Mouse (Mus musculus) cerebellum, adult 8-10 months (tissue): ENCODE results near the gene Tmub1.

Experiments used
- DNase-seq: peaks from one replicate; pipeline ENCODE4 v3.0.0; 2022

Gene Tmub1

DNA sequence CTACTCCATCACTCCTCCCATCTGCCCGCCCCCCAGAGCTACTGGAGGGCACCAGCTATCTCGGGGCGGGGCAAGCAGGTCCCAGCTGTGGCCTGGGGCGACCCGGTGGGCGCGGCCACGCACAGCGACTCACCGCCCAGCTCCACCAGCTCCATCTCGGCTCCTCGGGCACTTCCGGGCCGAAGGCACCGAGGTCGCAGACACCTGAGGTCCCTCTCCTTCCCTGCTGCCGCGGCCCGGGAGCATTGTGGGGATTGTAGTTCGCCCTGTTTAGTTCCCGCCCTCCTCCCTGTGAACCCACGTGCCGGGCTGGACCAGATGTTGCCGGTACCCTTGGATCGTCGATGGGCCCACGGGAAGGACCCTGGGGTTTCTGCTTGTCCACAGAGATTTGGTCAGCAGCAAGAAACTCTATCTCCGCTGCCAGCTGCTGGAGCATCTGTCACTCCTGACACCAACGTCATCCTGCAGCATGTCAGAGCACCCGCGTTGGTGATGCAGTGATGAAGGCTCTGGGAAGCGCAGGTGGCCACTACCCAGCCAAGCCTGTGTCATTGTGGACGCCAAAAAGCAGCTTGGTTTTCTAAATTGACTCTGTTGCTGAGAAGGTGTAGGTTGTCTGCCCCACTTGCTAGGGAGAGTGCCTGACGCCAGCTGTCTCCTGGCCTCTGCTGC is at the start of gene Tmub1:
Tmub1 (minus strand) TSS at position 231 of the 675 bp plus-strand sequence.
- DNase-seq, result peak; percentile 80

DNA sequence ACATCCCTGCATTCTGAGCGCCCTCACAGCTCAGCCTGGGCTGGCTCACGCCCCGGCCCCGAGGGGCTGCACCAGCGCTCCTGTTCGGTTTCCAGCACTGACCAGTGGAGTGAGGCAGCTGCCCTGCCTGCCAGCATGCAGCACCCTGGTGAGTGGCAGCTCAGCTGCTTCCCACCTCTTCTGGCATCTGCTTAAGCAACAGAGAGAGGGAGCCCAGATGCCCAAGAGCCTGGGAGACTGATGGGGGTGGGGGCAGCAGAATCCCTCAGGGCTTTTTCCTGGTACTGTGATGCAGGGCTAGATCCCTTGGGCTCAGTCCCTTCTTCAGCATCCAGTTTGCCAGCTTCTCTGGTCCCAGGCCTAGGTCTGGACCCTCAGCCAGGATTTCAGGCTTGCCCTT is 49.1 kb upstream of the Tmub1 start:
- DNase-seq, result no peak

- no peak for DNase-seq
Measured at GRCm38 (mm10) chr5:24495019-24495418, 47.4 kb upstream of the Tmub1 start.

GRCm38 (mm10) chr5:24492546-24493285 is 45.1 kb upstream of the Tmub1 start:
- no peak for DNase-seq

DNA sequence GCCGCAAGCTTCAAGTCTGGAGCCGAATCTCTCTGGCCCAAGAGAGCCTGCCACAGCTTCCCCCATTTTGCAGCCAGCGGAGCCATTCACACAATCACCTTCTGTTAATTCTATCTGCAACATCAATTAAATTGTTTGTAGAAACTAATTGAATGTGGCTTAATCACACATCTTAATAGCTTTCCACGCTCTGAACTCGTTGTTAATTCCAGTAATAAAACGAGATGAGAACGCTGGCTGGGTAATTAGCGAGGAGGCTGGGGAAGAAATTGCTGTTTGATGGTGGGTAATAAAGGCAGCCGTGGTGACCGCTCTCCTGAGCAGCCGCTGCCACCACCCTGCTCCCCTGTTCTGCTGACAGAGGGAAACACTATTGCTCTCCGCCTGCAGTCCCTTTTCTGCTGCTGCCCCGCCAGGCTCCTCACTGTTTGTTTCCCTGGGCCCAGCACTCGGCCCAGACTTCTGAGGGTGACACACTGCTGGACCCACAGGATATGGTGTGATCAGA is 42.8 kb upstream of the Tmub1 start:
- no peak for DNase-seq

DNA sequence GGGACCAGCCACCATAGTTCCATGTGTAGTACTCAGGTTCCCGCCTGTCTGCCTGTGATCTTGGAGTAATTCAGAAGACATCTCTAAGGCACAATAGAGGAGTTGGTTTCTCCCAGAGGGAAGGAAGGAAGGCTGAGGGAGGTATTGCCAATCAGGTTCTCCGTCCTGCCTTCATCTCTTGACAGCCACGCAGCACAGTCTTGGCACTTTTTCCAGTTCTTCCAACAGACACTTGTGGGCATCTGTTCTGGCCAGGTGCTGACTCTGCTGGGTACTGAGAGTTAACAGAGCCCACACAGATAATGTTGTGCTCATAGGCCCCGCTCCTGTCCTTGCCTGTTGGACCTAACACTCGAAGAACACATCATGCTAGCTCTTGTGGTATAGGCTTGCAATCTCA is 39.1 kb upstream of the Tmub1 start:
- no peak for DNase-seq

GRCm38 (mm10) chr5:24486097-24486496 is 38.4 kb upstream of the Tmub1 start:
- peak; percentile 92 for DNase-seq

GRCm38 (mm10) chr5:24484963-24485362 is 37.3 kb upstream of the Tmub1 start:
- DNase-seq, result no peak

DNA sequence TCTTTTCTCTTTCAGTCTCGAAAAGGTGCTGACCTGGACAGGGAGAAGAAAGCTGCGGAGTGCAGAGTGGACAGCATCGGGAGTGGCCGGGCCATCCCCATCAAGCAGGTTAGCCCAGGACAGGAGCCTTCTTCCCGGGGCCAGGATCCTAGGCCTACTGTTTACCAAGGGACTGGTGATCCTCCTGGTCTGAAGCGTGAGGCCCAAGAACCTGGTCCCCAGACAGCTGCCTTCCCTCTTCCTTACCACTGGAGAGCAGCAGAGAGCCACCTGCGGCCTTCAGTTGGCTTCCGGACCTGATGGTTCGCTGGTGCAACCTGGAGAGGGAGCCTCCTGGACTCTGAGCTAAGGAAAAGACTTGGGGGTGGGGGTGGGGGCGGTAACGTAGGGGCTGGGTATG is 35.7 kb upstream of the Tmub1 start:
- peak; percentile 71 for DNase-seq

- no peak for DNase-seq
Measured at GRCm38 (mm10) chr5:24482247-24483079, 34.8 kb upstream of the Tmub1 start.

DNA sequence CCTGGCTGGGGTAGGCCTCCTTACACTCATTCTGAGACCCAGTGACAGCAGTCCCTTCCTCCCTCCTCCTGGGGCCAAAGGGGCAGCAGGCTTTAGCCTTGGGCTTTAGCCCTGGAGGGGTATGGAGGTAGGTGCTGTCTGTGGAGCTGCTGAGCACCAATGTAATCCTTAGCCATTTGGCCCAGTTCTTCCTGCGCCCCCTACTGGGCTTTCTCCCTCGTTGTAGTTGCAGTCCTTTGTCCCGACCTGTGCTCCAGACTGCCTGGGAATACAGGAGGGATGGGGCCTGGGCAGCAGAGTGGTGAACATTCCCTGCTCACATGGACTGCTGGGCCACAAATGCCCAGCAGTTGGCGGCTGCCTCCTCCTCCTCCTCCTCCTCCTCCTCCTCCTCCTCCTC is 34.0 kb upstream of the Tmub1 start:
- peak; percentile 71 for DNase-seq

GRCm38 (mm10) chr5:24477909-24478308 is 30.3 kb upstream of the Tmub1 start:
- DNase-seq, result no peak

GRCm38 (mm10) chr5:24475476-24476241 is 28.0 kb upstream of the Tmub1 start:
- DNase-seq, result no peak

- DNase-seq, result no peak
Measured at GRCm38 (mm10) chr5:24474723-24475261, 27.1 kb upstream of the Tmub1 start.

DNA sequence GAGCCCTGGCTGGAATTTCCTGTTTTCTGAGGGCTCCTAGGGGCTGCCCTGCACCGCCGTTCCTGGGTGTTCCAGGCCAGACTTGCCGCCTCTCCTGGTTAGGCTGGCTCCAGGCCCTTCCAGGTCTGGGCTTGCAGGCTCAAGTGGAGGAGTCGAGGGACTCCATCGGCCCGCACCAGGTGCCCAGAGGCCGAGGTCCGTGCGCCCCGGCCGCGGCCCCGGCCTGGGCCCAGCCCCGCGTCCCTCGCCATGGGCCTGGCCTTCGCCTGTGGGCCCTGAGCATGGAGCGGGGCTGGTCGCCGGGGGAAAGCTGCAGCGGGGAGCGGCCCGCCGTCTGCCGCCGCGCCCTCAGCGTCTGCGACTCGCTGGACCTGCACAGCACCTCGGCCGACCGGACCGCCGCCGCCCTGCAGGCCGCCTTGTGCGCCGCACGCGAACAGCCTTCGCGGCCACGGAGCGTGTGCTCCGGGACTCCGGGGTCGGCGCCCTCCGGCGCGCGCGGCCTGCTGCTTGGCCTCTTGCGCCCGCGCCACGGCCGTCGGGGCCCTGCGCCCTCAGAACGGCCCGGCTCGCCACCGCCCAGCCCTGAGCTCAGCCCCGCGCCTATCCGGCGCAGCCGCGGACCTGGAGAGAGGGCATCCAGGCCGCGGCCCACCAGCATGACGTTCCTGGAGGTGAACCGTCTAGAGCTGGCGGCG is 26.5 kb upstream of the Tmub1 start:
- no peak for DNase-seq

- DNase-seq, result no peak
Measured at GRCm38 (mm10) chr5:24472884-24473619, 25.4 kb upstream of the Tmub1 start.

GRCm38 (mm10) chr5:24470600-24470999 is 22.9 kb upstream of the Tmub1 start:
- DNase-seq, result peak; percentile 82

GRCm38 (mm10) chr5:24466762-24467161 is 19.1 kb upstream of the Tmub1 start:
- no peak for DNase-seq

DNA sequence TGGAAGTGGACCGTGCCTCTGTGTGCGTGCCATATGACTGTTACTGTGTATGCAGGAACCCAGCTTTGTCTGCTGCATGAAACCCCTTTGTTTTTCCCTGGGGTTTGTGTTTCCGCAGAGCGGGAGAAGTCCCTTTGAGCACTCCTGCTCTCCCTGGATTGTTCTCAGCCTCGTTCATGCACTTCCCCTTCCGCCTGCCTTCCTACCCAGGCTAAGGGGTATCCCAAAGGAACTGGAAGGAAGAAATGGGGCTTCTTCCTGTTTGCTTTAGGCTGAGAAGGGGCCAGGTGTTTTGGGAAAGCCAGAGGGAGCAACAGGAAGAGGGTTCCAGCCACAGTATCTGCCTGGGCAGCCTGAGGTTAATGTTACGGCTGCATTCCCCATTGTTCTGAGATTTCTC is 8.0 kb upstream of the Tmub1 start:
- no peak for DNase-seq

- no peak for DNase-seq
Measured at GRCm38 (mm10) chr5:24455076-24455475, 7.4 kb upstream of the Tmub1 start.

DNA sequence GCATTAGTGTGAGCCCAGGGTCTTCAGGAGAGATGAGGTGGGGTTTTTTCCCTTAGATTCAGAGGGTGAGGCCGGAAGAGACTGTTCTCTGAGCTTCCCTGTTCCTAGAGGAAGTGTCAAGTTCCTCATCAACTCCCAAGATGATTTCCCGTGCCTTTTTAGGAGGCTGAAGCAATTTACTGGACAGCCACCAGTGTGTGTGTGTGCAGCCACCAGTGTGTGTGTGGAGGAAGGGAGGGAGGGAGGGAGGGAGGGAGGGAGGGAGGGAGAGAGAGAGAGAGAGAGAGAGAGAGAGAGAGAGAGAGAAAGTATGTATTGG is 6.3 kb upstream of the Tmub1 start:
- no peak for DNase-seq
